Mouse (Mus musculus): ENCODE results near the gene Phf2. TPM values are rescaled to one million over a fixed set of nuclear protein-coding genes. Genes with fewer than 3 reads are reported as not detected.

Gene Phf2
- total RNA-seq, 2 experiments from 2014 or later, result 29.4 to 32.5 TPM

Other genes starting within 250 kb of the Phf2 start
- 1 to 10 TPM; 8.2 to 8.9 TPM for gene Ptpdc1, start 245.5 kb downstream of the Phf2 start, total RNA-seq (2021)
- gene Barx1, start 208.1 kb downstream of the Phf2 start, total RNA-seq (2021), result not detected
- 100 to 1,000 TPM; 112 to 118 TPM for gene Fam120a, start 96.9 kb upstream of the Phf2 start, total RNA-seq (2021)

Measured in heart, postnatal 4 days (tissue).